Mouse (Mus musculus): ENCODE measurements around the gene Gm20888. TPM values are rescaled to one million over a fixed set of nuclear protein-coding genes. Genes with fewer than 3 reads are reported as not detected.

The Gm20888 gene
- polyA plus RNA-seq (2012; rRNA removed) = not detected in 2 replicates

GRCm38 (mm10) chrY:70441582-70441981 lies at the start of gene Gm20888:
Gm20888 (plus strand) TSS chrY:70441882.

Other genes with a start within 250 kb of the Gm20888 start
- not detected in 2 replicates for gene Gm21118, start 168.2 kb upstream of the Gm20888 start, polyA plus RNA-seq (2012; rRNA removed)
- gene Gm29423, start 138.6 kb upstream of the Gm20888 start, polyA plus RNA-seq (2012; rRNA removed) = not detected in 2 replicates
- gene Gm29644, start 138.5 kb upstream of the Gm20888 start, polyA plus RNA-seq (2012; rRNA removed) = not detected in 2 replicates

Data from central nervous system, embryonic 18 days (tissue).